Mouse (Mus musculus): ENCODE results near the gene Atp6v0a4.

Atp6v0a4 gene

GRCm38 (mm10) chr6:38125462-38125861 lies 1.1 kb upstream of the Atp6v0a4 start:
- no peak for DNase-seq (ENCODE audit: low read depth, low spot score)

- DNase-seq (ENCODE audit: low read depth, low spot score) = no peak
Observed at GRCm38 (mm10) chr6:38124882-38125281, 496 bp upstream of the Atp6v0a4 start.

DNA sequence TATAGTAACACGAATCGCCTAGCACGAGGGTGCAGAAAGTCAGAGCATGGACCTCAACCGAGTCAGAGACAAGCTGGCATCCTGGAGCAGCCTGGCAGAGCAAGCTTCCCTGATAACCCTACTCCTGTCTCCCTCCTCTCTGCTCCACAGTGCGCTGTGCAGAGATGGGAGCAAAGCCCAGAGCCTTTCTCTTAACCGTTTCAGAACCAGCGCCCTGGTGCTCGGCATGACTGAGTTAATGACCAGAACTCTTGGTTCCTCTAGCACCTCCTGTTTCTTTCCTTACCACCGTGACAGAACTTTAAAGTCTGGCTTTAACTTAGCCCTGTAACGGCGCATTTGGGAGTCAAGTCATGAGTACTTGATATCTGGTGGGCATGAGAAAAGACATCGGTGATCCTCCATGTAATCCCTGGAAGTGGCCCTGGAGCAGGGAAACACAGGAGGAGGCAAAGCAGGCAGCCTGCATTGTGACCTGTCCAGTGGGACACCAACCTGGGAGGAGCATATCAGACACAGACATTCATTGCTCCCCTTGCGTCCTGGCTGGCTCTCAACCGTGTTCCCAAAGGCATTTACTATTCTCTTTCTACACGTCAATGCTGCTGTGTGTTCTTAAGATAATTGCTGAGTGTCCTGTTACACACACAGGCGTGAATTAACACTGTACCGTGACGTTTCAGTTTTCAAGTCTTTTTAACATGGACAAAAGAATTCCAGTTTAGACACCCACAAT lies 747 bp downstream of the Atp6v0a4 start:
- DNase-seq (ENCODE audit: low read depth, low spot score) = no peak

- DNase-seq (ENCODE audit: low read depth, low spot score) = peak; percentile 29
Observed at GRCm38 (mm10) chr6:38122791-38123190, 1.6 kb downstream of the Atp6v0a4 start.

GRCm38 (mm10) chr6:38121843-38122242 lies 2.5 kb downstream of the Atp6v0a4 start:
- DNase-seq (ENCODE audit: low read depth, low spot score) = no peak

GRCm38 (mm10) chr6:38120681-38121371 lies 3.6 kb downstream of the Atp6v0a4 start:
- no peak for DNase-seq (ENCODE audit: low read depth, low spot score)

DNA sequence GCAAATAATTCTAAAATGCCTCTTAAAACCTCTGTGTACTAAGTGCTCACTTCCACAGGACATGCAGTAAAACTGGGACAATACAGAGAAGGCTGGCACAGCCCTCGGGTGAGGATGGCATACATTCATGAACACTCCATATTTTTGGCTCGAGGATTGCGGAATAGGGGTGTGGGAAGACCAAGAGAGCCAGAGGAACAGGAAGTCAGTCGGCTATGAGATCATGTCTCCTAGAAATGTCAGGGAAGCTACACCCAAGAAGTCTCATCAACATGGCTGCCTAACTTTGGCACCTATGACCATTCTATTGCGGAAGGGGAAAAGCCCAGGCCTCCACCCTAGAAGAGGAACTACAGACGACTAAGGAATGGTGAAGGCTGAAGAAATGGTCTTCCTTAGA lies 6.0 kb downstream of the Atp6v0a4 start:
- no peak for DNase-seq (ENCODE audit: low read depth, low spot score)

DNA sequence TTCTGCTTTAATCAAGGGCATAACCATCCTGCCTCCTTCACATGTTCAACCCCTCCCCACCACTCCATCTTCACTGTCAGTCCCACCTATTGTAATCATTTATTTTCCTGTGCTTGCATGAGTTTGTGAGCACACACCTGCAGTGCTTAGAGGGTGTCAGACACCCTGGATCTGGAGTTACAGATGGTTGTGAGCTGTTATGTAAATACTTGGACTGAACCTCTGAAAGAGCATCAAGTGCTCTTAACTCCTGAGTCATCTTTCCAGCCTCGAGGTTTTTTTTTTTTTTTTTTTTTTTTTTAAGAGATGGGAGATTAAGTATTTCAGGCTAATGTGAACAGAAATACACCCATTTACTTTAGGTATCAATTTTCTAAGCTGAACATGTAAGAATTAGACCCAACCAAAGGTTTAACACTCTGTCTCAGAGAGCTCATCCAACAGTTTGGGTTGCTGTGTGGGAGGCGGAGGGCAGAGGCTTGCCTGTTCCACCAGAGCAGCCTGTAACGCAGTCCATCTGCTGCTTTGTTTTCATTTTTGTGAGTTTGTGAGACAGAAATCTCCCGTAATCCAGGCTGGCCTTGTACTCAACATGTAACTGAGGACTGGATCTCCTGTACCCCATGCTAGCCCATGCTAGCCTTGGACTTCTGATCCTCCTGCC lies 8.1 kb downstream of the Atp6v0a4 start:
- peak; percentile 67 for DNase-seq (ENCODE audit: low read depth, low spot score)

- DNase-seq (ENCODE audit: low read depth, low spot score) = no peak
Observed at GRCm38 (mm10) chr6:38110859-38111258, 13.5 kb downstream of the Atp6v0a4 start.

DNA sequence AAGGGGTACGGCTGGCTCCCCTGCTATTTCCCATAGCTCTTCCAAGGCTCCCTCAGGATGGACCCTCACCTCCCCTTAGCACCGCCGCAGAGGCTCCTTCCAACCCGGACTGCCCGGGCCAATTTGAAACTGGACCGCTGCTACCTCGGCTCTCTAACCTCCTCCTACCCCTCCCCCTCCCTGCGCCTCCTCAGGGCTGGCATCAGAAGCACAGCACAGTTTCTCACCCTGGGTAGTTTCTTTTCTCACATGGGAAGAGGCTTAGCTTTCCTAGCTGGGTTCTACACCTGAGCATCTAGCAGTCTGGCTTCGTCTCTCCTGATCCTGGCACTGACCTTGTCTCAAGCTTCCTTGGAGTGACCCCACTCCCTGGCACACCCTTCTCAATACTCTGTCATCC lies 14.5 kb downstream of the Atp6v0a4 start:
- DNase-seq (ENCODE audit: low read depth, low spot score) = no peak

DNA sequence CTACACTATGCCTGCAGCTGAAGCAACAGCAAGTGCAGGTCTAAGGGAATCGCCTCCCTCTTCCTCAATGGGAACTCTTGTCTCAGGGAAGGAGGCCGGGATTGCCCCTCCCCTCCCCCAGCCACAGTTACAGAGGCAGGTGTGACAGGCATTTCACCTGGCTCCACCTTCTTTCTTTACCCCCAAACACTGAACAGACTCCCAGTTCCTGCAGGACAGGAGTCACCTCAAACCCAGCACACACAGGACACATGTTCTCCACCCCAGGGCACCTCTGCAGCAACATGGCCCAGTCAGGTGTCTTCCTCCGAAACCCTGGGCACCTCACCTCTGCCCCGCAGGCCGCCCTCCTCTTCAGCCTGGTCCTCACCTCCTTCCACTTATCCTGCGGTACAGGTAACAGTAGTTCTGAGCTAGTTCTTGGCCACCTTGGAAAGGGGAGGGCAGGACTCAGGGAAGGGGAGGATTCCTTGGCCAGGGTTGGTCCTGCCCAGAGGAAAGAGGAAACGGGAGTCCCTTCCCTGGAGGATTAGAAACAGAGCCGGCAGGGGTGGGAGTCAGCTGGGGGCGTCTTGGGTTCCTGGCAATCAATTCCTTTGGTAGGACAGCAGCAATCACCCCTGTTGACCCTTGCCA lies 15.1 kb downstream of the Atp6v0a4 start, which contains the start of gene Tmem213:
Tmem213 (plus strand) TSS at position 96 of the 636 bp plus-strand sequence.
- no peak for DNase-seq (ENCODE audit: low read depth, low spot score)

DNA sequence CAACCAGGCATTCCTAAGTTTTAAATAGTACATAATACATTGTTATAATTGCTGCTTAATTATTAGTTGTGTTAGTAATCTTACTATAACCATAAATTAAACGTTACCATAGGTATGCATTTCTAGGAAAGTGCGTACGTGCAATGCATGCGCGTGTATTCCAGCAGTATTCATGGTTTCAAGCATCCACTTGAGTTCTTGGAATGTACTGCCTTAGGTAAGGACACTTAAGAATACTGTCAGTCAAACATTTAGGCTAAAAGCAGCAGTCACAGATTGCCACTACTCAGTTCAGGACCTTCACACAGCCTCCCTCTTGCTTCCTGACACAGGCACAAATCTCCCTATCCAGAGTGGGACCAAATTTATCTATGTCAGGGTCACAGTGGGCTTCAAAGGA lies 15.9 kb downstream of the Atp6v0a4 start:
- DNase-seq (ENCODE audit: low read depth, low spot score) = no peak

- DNase-seq (ENCODE audit: low read depth, low spot score) = no peak
Observed at GRCm38 (mm10) chr6:38105924-38106323, 18.5 kb downstream of the Atp6v0a4 start.

DNA sequence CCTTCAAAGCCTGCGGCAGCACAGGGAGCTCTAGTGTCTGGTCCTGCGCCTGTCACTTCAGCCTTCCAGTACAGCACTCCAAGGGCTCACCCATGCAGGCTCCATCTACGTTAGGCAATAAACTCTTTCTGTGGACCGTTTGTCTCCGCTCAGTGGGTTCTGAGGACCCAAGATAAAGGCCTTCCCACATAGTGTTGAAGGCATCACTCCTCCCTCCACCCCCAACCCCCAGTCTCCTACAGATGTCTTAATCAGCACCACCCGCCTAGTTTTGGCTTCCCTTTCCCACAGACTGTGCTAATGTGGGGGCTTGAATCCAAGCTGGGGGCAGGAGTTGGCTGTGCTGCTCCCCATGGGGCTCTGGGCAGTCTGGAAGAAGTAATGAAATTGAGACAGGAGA lies 20.6 kb downstream of the Atp6v0a4 start:
- no peak for DNase-seq (ENCODE audit: low read depth, low spot score)

GRCm38 (mm10) chr6:38102216-38102795 lies 22.1 kb downstream of the Atp6v0a4 start:
- no peak for DNase-seq (ENCODE audit: low read depth, low spot score)

DNA sequence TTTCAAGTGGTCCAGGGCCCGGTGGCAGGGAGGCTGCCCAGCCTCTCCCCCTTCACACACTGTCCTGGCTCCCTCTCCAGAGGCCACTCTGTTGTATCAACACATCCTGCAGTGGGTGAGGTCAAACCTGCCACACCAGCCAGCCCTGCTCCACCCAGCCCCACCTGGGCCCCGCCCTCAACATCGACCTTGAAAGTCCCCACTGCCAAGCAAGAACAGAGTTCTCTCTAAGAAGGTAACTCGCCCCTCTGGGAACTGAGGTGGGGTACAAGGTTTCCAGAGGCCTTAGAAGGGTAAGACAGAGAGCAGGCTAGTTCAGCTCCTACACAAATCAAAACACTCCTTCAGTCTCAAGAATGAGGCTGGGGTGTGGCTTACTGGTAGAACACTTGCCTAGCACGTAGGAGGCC lies 27.4 kb downstream of the Atp6v0a4 start:
- no peak for DNase-seq (ENCODE audit: low read depth, low spot score)

DNA sequence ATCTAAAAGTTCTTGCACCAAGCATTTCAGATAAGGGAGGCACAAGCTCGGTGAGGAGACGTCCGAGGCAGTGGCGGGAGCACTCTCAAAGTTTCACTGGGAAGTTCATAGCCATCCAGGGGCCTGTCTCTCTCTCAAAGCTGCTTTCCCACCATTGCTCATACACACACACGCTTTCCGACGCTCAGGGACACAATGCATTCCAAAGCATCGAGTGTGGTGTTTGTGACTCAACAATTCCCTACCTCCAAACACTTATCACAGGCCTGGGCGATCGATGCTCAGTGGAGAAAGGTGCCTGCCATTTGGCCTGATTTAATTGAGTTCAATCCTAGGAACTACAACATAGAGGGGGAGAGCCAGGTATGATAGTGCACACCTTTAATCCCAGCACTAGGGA lies 29.7 kb downstream of the Atp6v0a4 start:
- peak; percentile 78 for DNase-seq (ENCODE audit: low read depth, low spot score)

- DNase-seq (ENCODE audit: low read depth, low spot score) = peak; percentile 94
Observed at GRCm38 (mm10) chr6:38092539-38092938, 31.8 kb downstream of the Atp6v0a4 start.

- DNase-seq (ENCODE audit: low read depth, low spot score) = no peak
Observed at GRCm38 (mm10) chr6:38087242-38088026, 37.0 kb downstream of the Atp6v0a4 start.

- no peak for DNase-seq (ENCODE audit: low read depth, low spot score)
Observed at GRCm38 (mm10) chr6:38083204-38083603, 41.2 kb downstream of the Atp6v0a4 start.
